Mouse (Mus musculus): Measurements from ENCODE around the gene Arhgap20. TPM values are rescaled to one million over a fixed set of nuclear protein-coding genes. Genes with fewer than 3 reads are reported as not detected.
A peak's percentile ranks its signal among the peaks of the same experiment; 100 is the strongest.

Gene Arhgap20
- polyA plus RNA-seq, 1 experiment from 2014 or later, result 2.2 TPM

GRCm38 (mm10) chr9:51787380-51787779 is 22.2 kb downstream of the Arhgap20 start:
- 54% methylated on average over 6 of the region's 6 CpGs for WGBS
- Histone ChIP-seq H3K4me1 (replicated peaks; ENCODE audit: control insufficient read depth, insufficient read depth, low read length) (no peaks in the 10 kb centered on the region), H3K36me3 (ENCODE audit: control insufficient read depth, insufficient read depth) (no peaks in the 10 kb centered on the region), H3K27ac (ENCODE audit: low read depth, low read length) (no peak overlapping the region), H3K4me3 (ENCODE audit: low read depth, low read length) (no peak overlapping the region), H3K9me3 (ENCODE audit: control insufficient read depth) (no peaks in the 10 kb centered on the region), H3K27me3 (replicated peaks; ENCODE audit: control insufficient read depth, insufficient read depth, low read length) (no peaks in the 10 kb centered on the region), H3K9ac (ENCODE audit: low read depth, low read length) (no peak overlapping the region), H3K4me2 (replicated peaks; ENCODE audit: low read depth) (no peak overlapping the region)
- ATAC-seq, result no peak
- peak; percentile 28 for TF ChIP-seq CTCF (IDR thresholded peaks at IDR 0.05; ENCODE audit: low read depth)

GRCm38 (mm10) chr9:51788466-51788865 is 23.3 kb downstream of the Arhgap20 start:
- Histone ChIP-seq H3K4me2 (replicated peaks; ENCODE audit: low read depth) (no peak overlapping the region), H3K27me3 (replicated peaks; ENCODE audit: control insufficient read depth, insufficient read depth, low read length) (no peaks in the 10 kb centered on the region), H3K4me3 (ENCODE audit: low read depth, low read length) (no peak overlapping the region), H3K9ac (ENCODE audit: low read depth, low read length) (no peak overlapping the region), H3K27ac (ENCODE audit: low read depth, low read length) (no peak overlapping the region), H3K4me1 (replicated peaks; ENCODE audit: control insufficient read depth, insufficient read depth, low read length) (no peaks in the 10 kb centered on the region), H3K36me3 (ENCODE audit: control insufficient read depth, insufficient read depth) (no peaks in the 10 kb centered on the region), H3K9me3 (ENCODE audit: control insufficient read depth) (no peaks in the 10 kb centered on the region)
- ATAC-seq, result no peak
- 76% methylated on average over 1 of the region's 1 CpGs for WGBS
- TF ChIP-seq CTCF (IDR thresholded peaks at IDR 0.05; ENCODE audit: low read depth), result no peak

GRCm38 (mm10) chr9:51795206-51795605 is 30.1 kb downstream of the Arhgap20 start:
- Histone ChIP-seq H3K4me1 (replicated peaks; ENCODE audit: control insufficient read depth, insufficient read depth, low read length) (no peaks in the 10 kb centered on the region), H3K9me3 (ENCODE audit: control insufficient read depth) (no peaks in the 10 kb centered on the region), H3K36me3 (ENCODE audit: control insufficient read depth, insufficient read depth) (no peaks in the 10 kb centered on the region), H3K9ac (ENCODE audit: low read depth, low read length) (no peak overlapping the region), H3K27me3 (replicated peaks; ENCODE audit: control insufficient read depth, insufficient read depth, low read length) (no peaks in the 10 kb centered on the region), H3K4me3 (ENCODE audit: low read depth, low read length) (no peak overlapping the region), H3K4me2 (replicated peaks; ENCODE audit: low read depth) (no peak overlapping the region), H3K27ac (ENCODE audit: low read depth, low read length) (no peak overlapping the region)
- no peak for TF ChIP-seq CTCF (IDR thresholded peaks at IDR 0.05; ENCODE audit: low read depth)
- no peak for ATAC-seq
- WGBS, result 63% methylated on average over 6 of the region's 6 CpGs

DNA sequence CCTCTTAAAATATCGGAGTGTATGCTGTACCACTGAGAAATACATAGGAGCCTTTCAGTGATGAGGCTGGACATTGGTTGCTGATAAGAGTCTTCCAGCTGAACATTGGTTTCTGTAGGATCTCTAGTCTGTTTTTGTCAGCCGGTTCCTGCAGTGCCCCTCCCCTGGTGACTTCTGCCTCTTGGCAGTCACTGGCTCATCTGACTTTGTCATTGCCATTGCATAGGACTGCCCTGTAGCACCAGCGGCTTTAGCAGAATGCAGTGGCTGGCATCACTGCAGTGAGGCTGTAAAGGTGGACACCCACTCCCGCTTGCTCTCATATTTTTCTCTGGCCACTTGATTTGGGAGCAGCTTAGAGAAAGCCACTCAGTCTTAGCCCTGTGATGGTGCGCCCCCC is 33.1 kb downstream of the Arhgap20 start:
- 87% methylated on average over 5 of the region's 5 CpGs for WGBS
- H3K27ac ChIP-seq (ENCODE audit: low read depth, low read length), result no peak overlapping the region
- no peak overlapping the region for H3K9ac ChIP-seq (ENCODE audit: low read depth, low read length)
- H3K9me3 ChIP-seq (ENCODE audit: control insufficient read depth), result no peaks in the 10 kb centered on the region
- H3K36me3 ChIP-seq (ENCODE audit: control insufficient read depth, insufficient read depth), result no peaks in the 10 kb centered on the region
- no peak for TF ChIP-seq CTCF (IDR thresholded peaks at IDR 0.05; ENCODE audit: low read depth)
- H3K4me2 ChIP-seq (replicated peaks; ENCODE audit: low read depth), result no peak overlapping the region
- no peak overlapping the region for H3K4me3 ChIP-seq (ENCODE audit: low read depth, low read length)
- no peak for ATAC-seq
- no peaks in the 10 kb centered on the region for H3K4me1 ChIP-seq (replicated peaks; ENCODE audit: control insufficient read depth, insufficient read depth, low read length)
- H3K27me3 ChIP-seq (replicated peaks; ENCODE audit: control insufficient read depth, insufficient read depth, low read length), result no peaks in the 10 kb centered on the region

DNA sequence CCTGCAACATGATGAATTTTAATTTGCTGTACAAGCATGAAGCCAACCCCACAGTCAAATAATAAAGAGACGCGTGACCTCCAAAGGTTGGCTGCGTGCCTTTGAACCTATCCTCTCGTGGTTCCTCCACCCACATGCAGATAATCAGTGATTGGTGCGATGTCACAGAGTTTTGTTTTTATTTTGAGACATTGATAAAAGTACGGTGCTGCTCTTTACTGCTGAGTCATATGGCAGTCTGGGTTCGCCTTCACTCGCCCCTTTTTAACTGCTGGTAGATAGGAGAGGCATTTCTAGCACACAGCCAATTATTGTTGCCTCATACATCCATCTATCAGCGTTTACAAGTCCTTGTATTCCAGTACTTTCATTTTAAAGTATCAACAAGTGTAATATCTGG is 34.0 kb downstream of the Arhgap20 start:
- TF ChIP-seq CTCF (IDR thresholded peaks at IDR 0.05; ENCODE audit: low read depth), result no peak
- H3K9me3 ChIP-seq (ENCODE audit: control insufficient read depth), result no peaks in the 10 kb centered on the region
- 75% methylated on average over 9 of the region's 9 CpGs for WGBS
- no peaks in the 10 kb centered on the region for H3K27me3 ChIP-seq (replicated peaks; ENCODE audit: control insufficient read depth, insufficient read depth, low read length)
- no peak overlapping the region for H3K9ac ChIP-seq (ENCODE audit: low read depth, low read length)
- ATAC-seq, result no peak
- no peaks in the 10 kb centered on the region for H3K36me3 ChIP-seq (ENCODE audit: control insufficient read depth, insufficient read depth)
- no peaks in the 10 kb centered on the region for H3K4me1 ChIP-seq (replicated peaks; ENCODE audit: control insufficient read depth, insufficient read depth, low read length)
- H3K27ac ChIP-seq (ENCODE audit: low read depth, low read length), result no peak overlapping the region
- no peak overlapping the region for H3K4me3 ChIP-seq (ENCODE audit: low read depth, low read length)
- no peak overlapping the region for H3K4me2 ChIP-seq (replicated peaks; ENCODE audit: low read depth)

GRCm38 (mm10) chr9:51807272-51807671 is 42.1 kb downstream of the Arhgap20 start:
- TF ChIP-seq CTCF (IDR thresholded peaks at IDR 0.05; ENCODE audit: low read depth), result no peak
- Histone ChIP-seq H3K36me3 (ENCODE audit: control insufficient read depth, insufficient read depth) (no peaks in the 10 kb centered on the region), H3K9ac (ENCODE audit: low read depth, low read length) (no peak overlapping the region), H3K4me3 (ENCODE audit: low read depth, low read length) (no peak overlapping the region), H3K4me2 (replicated peaks; ENCODE audit: low read depth) (no peak overlapping the region), H3K9me3 (ENCODE audit: control insufficient read depth) (no peaks in the 10 kb centered on the region), H3K27ac (ENCODE audit: low read depth, low read length) (no peak overlapping the region), H3K4me1 (replicated peaks; ENCODE audit: control insufficient read depth, insufficient read depth, low read length) (no peaks in the 10 kb centered on the region), H3K27me3 (replicated peaks; ENCODE audit: control insufficient read depth, insufficient read depth, low read length) (no peaks in the 10 kb centered on the region)
- WGBS, result 69% methylated on average over 3 of the region's 3 CpGs
- ATAC-seq, result no peak

DNA sequence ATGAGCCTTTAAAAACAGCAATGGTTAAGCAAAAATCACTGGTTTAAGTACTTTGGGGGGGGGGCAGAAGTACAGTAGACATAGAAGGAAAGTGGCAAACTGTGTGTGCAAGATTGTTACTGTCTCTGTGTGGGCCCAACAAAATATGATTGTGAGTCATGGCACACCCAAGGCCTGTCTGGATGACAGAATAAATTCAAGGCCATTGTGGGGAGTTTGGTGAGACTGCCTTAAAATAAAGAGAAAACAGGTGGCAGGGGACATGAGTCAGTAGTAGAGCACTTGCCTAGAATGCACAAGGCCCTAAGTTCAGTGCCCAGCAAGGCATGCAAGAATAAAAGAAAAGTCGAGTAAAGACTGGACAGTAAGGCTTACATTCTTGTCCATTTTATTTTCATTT is 47.8 kb downstream of the Arhgap20 start:
- WGBS, result 73% methylated on average over 1 of the region's 1 CpGs
- no peak overlapping the region for H3K9ac ChIP-seq (ENCODE audit: low read depth, low read length)
- TF ChIP-seq CTCF (IDR thresholded peaks at IDR 0.05; ENCODE audit: low read depth), result no peak

More for the DNA sequence above, 47.8 kb downstream of the Arhgap20 start:
- Histone ChIP-seq H3K36me3 (ENCODE audit: control insufficient read depth, insufficient read depth) (no peaks in the 10 kb centered on the region), H3K4me2 (replicated peaks; ENCODE audit: low read depth) (no peak overlapping the region), H3K4me1 (replicated peaks; ENCODE audit: control insufficient read depth, insufficient read depth, low read length) (no peaks in the 10 kb centered on the region), H3K4me3 (ENCODE audit: low read depth, low read length) (no peak overlapping the region), H3K9me3 (ENCODE audit: control insufficient read depth) (no peaks in the 10 kb centered on the region), H3K27ac (ENCODE audit: low read depth, low read length) (no peak overlapping the region), H3K27me3 (replicated peaks; ENCODE audit: control insufficient read depth, insufficient read depth, low read length) (no peaks in the 10 kb centered on the region)
- ATAC-seq, result no peak
